Comparison of ENCODE assay signal across 8 mouse cellular contexts in the genomic region with DNA sequence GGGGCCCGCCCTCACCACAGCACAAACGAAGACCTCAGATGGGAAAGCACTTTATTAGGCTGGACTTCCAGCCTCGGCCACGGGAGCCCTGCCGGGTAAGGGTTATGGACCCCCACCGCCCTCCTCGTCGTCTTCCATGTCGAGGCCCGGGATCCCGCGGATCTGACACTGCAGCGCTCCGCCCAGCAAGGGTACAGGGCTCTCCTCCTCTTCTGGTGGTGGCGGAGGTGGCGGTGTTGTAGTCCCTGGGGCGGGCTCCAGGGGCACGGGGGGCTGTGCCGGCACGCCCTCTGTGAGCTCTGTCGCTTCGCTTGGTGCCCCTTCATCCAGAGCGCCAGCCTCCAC. TPM values are rescaled to one million over a fixed set of nuclear protein-coding genes. Genes with fewer than 3 reads are reported as not detected.
A peak's percentile ranks its signal among the peaks of the same experiment; 100 is the strongest.
DNase-seq lines count a peak whose midpoint lies in the region; ATAC-seq and TF ChIP-seq lines count a peak whose summit lies in the region.

No protein-coding gene starts in this region.

- peak overlapping the region; percentile 82 for H3K9ac ChIP-seq in kidney, embryonic 14.5 days (ENCODE audit: low read depth, low read length)
- peak overlapping the region; percentile 78 for H3K9ac ChIP-seq in hindbrain, postnatal 0 days (replicated peaks; ENCODE audit: low read length)
- peak overlapping the region; percentile 77 for H3K9ac ChIP-seq in midbrain, postnatal 0 days (replicated peaks; ENCODE audit: low read length, poor library complexity, severe bottlenecking)

- ATAC-seq in kidney, embryonic 14.5 days (ENCODE audit: low FRiP score, low TSS enrichment), result no peak; the same call in 1 of the 2 replicates
- ATAC-seq in hindbrain, postnatal 0 days, result peak; percentile 75
- ATAC-seq in midbrain, postnatal 0 days (ENCODE audit: low FRiP score), result peak; percentile 65; the same call in 1 of the 2 replicates

- H3K27ac ChIP-seq in kidney, embryonic 14.5 days (ENCODE audit: low read depth, low read length), result peak overlapping the region; percentile 91
- peak overlapping the region; percentile 74 for H3K27ac ChIP-seq in brown adipose tissue, adult 24 weeks (replicated peaks; ENCODE audit: low read depth, low read length)
- peak overlapping the region; percentile 98 for H3K27ac ChIP-seq in hindbrain, postnatal 0 days
- peak overlapping the region; percentile 91 for H3K27ac ChIP-seq in midbrain, postnatal 0 days (ENCODE audit: low read depth, low read length)

- DNase-seq in kidney, adult 9 months, result no peak
- no peak for DNase-seq in hindbrain, postnatal 0 days (ENCODE audit: low spot score)
- no peak for DNase-seq in midbrain, postnatal 0 days (ENCODE audit: low spot score)
- no peak for DNase-seq in retina, embryonic 14.5 days (ENCODE audit: low spot score)
- no peak for DNase-seq in left cerebral cortex, adult 8-10 months (ENCODE audit: low spot score in 2 of 2)
- DNase-seq in urinary bladder, postnatal 4 days (ENCODE audit: low spot score in 2 of 2), result no peak

- peak; percentile 42 for TF ChIP-seq CTCF in hindbrain, postnatal 0 days (IDR thresholded peaks at IDR 0.05; ENCODE audit: low read depth)
- TF ChIP-seq CTCF in midbrain, postnatal 0 days (IDR thresholded peaks at IDR 0.05), result peak; percentile 18; the same call in 1 of the 2 replicates

- H3K27me3 ChIP-seq in kidney, embryonic 14.5 days (ENCODE audit: control insufficient read depth, insufficient read depth, low read length), result no peaks in the 10 kb centered on the region
- no peaks in the 10 kb centered on the region for H3K27me3 ChIP-seq in hindbrain, postnatal 0 days (ENCODE audit: insufficient read depth, low read length)
- no peaks in the 10 kb centered on the region for H3K27me3 ChIP-seq in midbrain, postnatal 0 days (ENCODE audit: insufficient read depth, low read length)

- no peaks in the 10 kb centered on the region for H3K9me3 ChIP-seq in kidney, embryonic 14.5 days (ENCODE audit: control insufficient read depth, low read length)
- no peaks in the 10 kb centered on the region for H3K9me3 ChIP-seq in hindbrain, postnatal 0 days (ENCODE audit: low read length)
- H3K9me3 ChIP-seq in midbrain, postnatal 0 days (ENCODE audit: low read length), result no peaks in the 10 kb centered on the region

- peak overlapping the region; percentile 89 for H3K4me2 ChIP-seq in kidney, embryonic 14.5 days (replicated peaks; ENCODE audit: low read depth, low read length)
- H3K4me2 ChIP-seq in hindbrain, postnatal 0 days (ENCODE audit: low read depth, low read length), result peak overlapping the region; percentile 71
- peak overlapping the region; percentile 67 for H3K4me2 ChIP-seq in midbrain, postnatal 0 days (ENCODE audit: low read depth, low read length, poor library complexity, severe bottlenecking)

- H3K4me3 ChIP-seq in kidney, embryonic 14.5 days (ENCODE audit: low read length), result peak overlapping the region; percentile 84
- peak overlapping the region; percentile 79 for H3K4me3 ChIP-seq in brown adipose tissue, adult 24 weeks (ENCODE audit: insufficient read depth, low read depth, low read length)
- H3K4me3 ChIP-seq in hindbrain, postnatal 0 days (ENCODE audit: low read length), result peak overlapping the region; percentile 90
- H3K4me3 ChIP-seq in midbrain, postnatal 0 days (ENCODE audit: low read depth, low read length), result peak overlapping the region; percentile 83

- 0% methylated on average over 23 of the region's 23 CpGs for WGBS in kidney, embryonic 14.5 days
- WGBS in hindbrain, postnatal 0 days, result 0% methylated on average over 23 of the region's 23 CpGs
- WGBS in midbrain, postnatal 0 days, result under 1% methylated on average over 23 of the region's 23 CpGs

- peaks cover 36% of the 10 kb centered on the region for H3K36me3 ChIP-seq in kidney, embryonic 14.5 days (ENCODE audit: control insufficient read depth, insufficient read depth, low read length)
- H3K36me3 ChIP-seq in hindbrain, postnatal 0 days (ENCODE audit: insufficient read depth, low read length), result peaks cover 21% of the 10 kb centered on the region; the same call in 1 of the 2 replicates
- peaks cover 18% of the 10 kb centered on the region for H3K36me3 ChIP-seq in midbrain, postnatal 0 days (ENCODE audit: insufficient read depth, low read length)

- H3K4me1 ChIP-seq in kidney, embryonic 14.5 days (ENCODE audit: control insufficient read depth, insufficient read depth, low read length), result peaks cover 16% of the 10 kb centered on the region
- H3K4me1 ChIP-seq in brown adipose tissue, adult 24 weeks (ENCODE audit: control insufficient read depth, insufficient read depth, insufficient read length, low read length), result 0 out of 2 replicates have a peak, but pooled peaks cover 3% of the 10 kb centered on the region
- no peaks in the 10 kb centered on the region; the same call in 1 of the 2 replicates for H3K4me1 ChIP-seq in hindbrain, postnatal 0 days (ENCODE audit: insufficient read depth, low read length)
- peaks cover 3% of the 10 kb centered on the region; the same call in 1 of the 2 replicates for H3K4me1 ChIP-seq in midbrain, postnatal 0 days (ENCODE audit: insufficient read depth, low read length)

RNA-seq across cellular contexts. Expression of gene Akap8, which starts 0.3 kb away (rescaled TPM):
- polyA plus RNA-seq in kidney, embryonic 14.5 days (2014; fragmentation: Nextera tagmentation; extraction: Ambion mirVana), result 60.6 and 62.7 TPM in 2 replicates
- 20.9 and 26.8 TPM in 2 replicates for polyA plus RNA-seq in brown adipose tissue, adult 24 weeks (2012; ENCODE audit: insufficient read depth, insufficient read length, missing spikeins)
- total RNA-seq in hindbrain, postnatal 0 days (2014; rRNA removed), result 94.4 and 108 TPM in 2 replicates
- 66.4 and 75.2 TPM in 2 replicates for polyA plus RNA-seq in hindbrain, postnatal 0 days (2015; fragmentation: Nextera tagmentation; extraction: Ambion mirVana)
- total RNA-seq in midbrain, postnatal 0 days (2014; rRNA removed), result 96.5 and 131 TPM in 2 replicates
- 66.8 and 81.1 TPM in 2 replicates for polyA plus RNA-seq in midbrain, postnatal 0 days (2015; fragmentation: Nextera tagmentation; extraction: Ambion mirVana)
- total RNA-seq in left cerebral cortex, adult 8-10 months (2022), result 10 to 100 TPM; 78.4 to 92.7 (median 90.7) TPM

RNA-seq across cellular contexts. Expression of gene Akap8l, which starts 29.0 kb away (rescaled TPM):
- 81.7 and 93.7 TPM in 2 replicates for polyA plus RNA-seq in kidney, embryonic 14.5 days (2014; fragmentation: Nextera tagmentation; extraction: Ambion mirVana)
- 23.0 and 27.9 TPM in 2 replicates for polyA plus RNA-seq in brown adipose tissue, adult 24 weeks (2012; ENCODE audit: insufficient read depth, insufficient read length, missing spikeins)
- total RNA-seq in hindbrain, postnatal 0 days (2014; rRNA removed), result 73.6 and 76.3 TPM in 2 replicates
- 95.7 and 103 TPM in 2 replicates for polyA plus RNA-seq in hindbrain, postnatal 0 days (2015; fragmentation: Nextera tagmentation; extraction: Ambion mirVana)
- total RNA-seq in midbrain, postnatal 0 days (2014; rRNA removed), result 69.9 and 83.6 TPM in 2 replicates
- polyA plus RNA-seq in midbrain, postnatal 0 days (2015; fragmentation: Nextera tagmentation; extraction: Ambion mirVana), result 113 and 117 TPM in 2 replicates
- total RNA-seq in left cerebral cortex, adult 8-10 months (2022), result 100 to 1,000 TPM; 184 to 217 (median 195) TPM

RNA-seq across cellular contexts. Expression of gene Brd4, which starts 36.8 kb away (rescaled TPM):
- 94.5 and 132 TPM in 2 replicates for polyA plus RNA-seq in kidney, embryonic 14.5 days (2014; fragmentation: Nextera tagmentation; extraction: Ambion mirVana)
- 19.2 and 20.7 TPM in 2 replicates for polyA plus RNA-seq in brown adipose tissue, adult 24 weeks (2012; ENCODE audit: insufficient read depth, insufficient read length, missing spikeins)
- 34.3 and 46.5 TPM in 2 replicates for total RNA-seq in hindbrain, postnatal 0 days (2014; rRNA removed)
- polyA plus RNA-seq in hindbrain, postnatal 0 days (2015; fragmentation: Nextera tagmentation; extraction: Ambion mirVana), result 60.8 and 73.8 TPM in 2 replicates
- 49.2 and 49.7 TPM in 2 replicates for total RNA-seq in midbrain, postnatal 0 days (2014; rRNA removed)
- polyA plus RNA-seq in midbrain, postnatal 0 days (2015; fragmentation: Nextera tagmentation; extraction: Ambion mirVana), result 68.0 and 81.6 TPM in 2 replicates
- 100 to 1,000 TPM in 2 of 4 experiments, 10 to 100 TPM in 2; 97.6 to 116 (median 102) TPM for total RNA-seq in left cerebral cortex, adult 8-10 months (2022)
